10 mouse cellular contexts compared by ENCODE assay signal in genomic region chr5:134540881-134541280, GRCm38 (mm10). TPM values are rescaled to one million over a fixed set of nuclear protein-coding genes. Genes with fewer than 3 reads are reported as not detected.
DNase-seq lines count a peak whose midpoint lies in the region; ATAC-seq and TF ChIP-seq lines count a peak whose summit lies in the region.
"Had no signal": no experiment of that assay in that cellular context is flagged by ENCODE, and none has a peak within 500 bp of the region (broad histone marks: within the 10 kb centered on the region; RNA-seq: fewer than 3 reads in every experiment).

No protein-coding gene starts in this region.

- intact Hi-C loops in left cerebral cortex, postnatal 14 days (cut with DNase I), result no loop called here

- H3K27me3 ChIP-seq in neural tube, embryonic 13.5 days, result no peaks in the 10 kb centered on the region
- no peaks in the 10 kb centered on the region for H3K27me3 ChIP-seq in kidney, postnatal 0 days (ENCODE audit: insufficient read depth, low read length)
- H3K27me3 ChIP-seq in stomach, embryonic 15.5 days (replicated peaks), result no peaks in the 10 kb centered on the region

- 0 out of 2 replicates have a peak overlapping the region, but pooled peaks have one; percentile 28 for H3K27ac ChIP-seq in neural tube, embryonic 13.5 days (replicated peaks)
- H3K27ac ChIP-seq in kidney, postnatal 0 days, result peak overlapping the region; percentile 90
- peak overlapping the region; percentile 70 for H3K27ac ChIP-seq in stomach, embryonic 15.5 days

- 75% methylated on average over 6 of the region's 6 CpGs for WGBS in neural tube, embryonic 13.5 days
- WGBS in kidney, postnatal 0 days, result 66% methylated on average over 6 of the region's 6 CpGs
- 76% methylated on average over 6 of the region's 6 CpGs for WGBS in stomach, embryonic 15.5 days

- DNase-seq in neural tube, embryonic 10.5 days (ENCODE audit: extremely low spot score, low spot score), result no peak
- DNase-seq in gonadal fat pad, adult 2 months (ENCODE audit: low read depth), result peak; percentile 69
- DNase-seq in kidney, postnatal 0 days (ENCODE audit: low spot score), result no peak
- DNase-seq in left cerebral cortex, postnatal 14 days (ENCODE audit: low spot score in 2 of 2), result no peak
- no peak for DNase-seq in thymus, postnatal 25 days
- DNase-seq in layer of hippocampus, adult 8-10 months (ENCODE audit: low spot score in 2 of 2), result no peak

- peaks cover 43% of the 10 kb centered on the region for H3K36me3 ChIP-seq in neural tube, embryonic 13.5 days
- H3K36me3 ChIP-seq in kidney, postnatal 0 days (ENCODE audit: insufficient read depth, low read length), result 0 out of 2 replicates have a peak, but pooled peaks cover under 1% of the 10 kb centered on the region
- H3K36me3 ChIP-seq in stomach, embryonic 15.5 days, result no peaks in the 10 kb centered on the region

- TF ChIP-seq CTCF in kidney, postnatal 0 days (IDR thresholded peaks at IDR 0.05; ENCODE audit: low read depth), result no peak

- H3K4me1 ChIP-seq in neural tube, embryonic 13.5 days (replicated peaks), result peaks cover 52% of the 10 kb centered on the region
- peaks cover 29% of the 10 kb centered on the region; the same call in 1 of the 2 replicates for H3K4me1 ChIP-seq in kidney, postnatal 0 days (replicated peaks; ENCODE audit: insufficient read depth, low read length)
- H3K4me1 ChIP-seq in stomach, embryonic 15.5 days, result peaks cover 30% of the 10 kb centered on the region; the same call in 1 of the 2 replicates

- H3K9ac ChIP-seq in neural tube, embryonic 13.5 days, result no peak overlapping the region
- no peak overlapping the region for H3K9ac ChIP-seq in kidney, postnatal 0 days (ENCODE audit: low read depth, low read length)
- H3K9ac ChIP-seq in stomach, embryonic 15.5 days, result no peak overlapping the region

- H3K9me3 ChIP-seq in neural tube, embryonic 13.5 days, result no peaks in the 10 kb centered on the region
- H3K9me3 ChIP-seq in kidney, postnatal 0 days (replicated peaks; ENCODE audit: low read length), result no peaks in the 10 kb centered on the region
- H3K9me3 ChIP-seq in stomach, embryonic 15.5 days, result no peaks in the 10 kb centered on the region

- ATAC-seq in neural tube, embryonic 13.5 days (ENCODE audit: low read depth), result no peak
- ATAC-seq in kidney, postnatal 0 days (replicated peaks; ENCODE audit: low FRiP score, low read depth), result no peak
- no peak for ATAC-seq in stomach, embryonic 15.5 days (ENCODE audit: insufficient read depth, low FRiP score, low read depth)

- H3K4me3 ChIP-seq in neural tube, embryonic 13.5 days, result no peak overlapping the region
- H3K4me3 ChIP-seq in kidney, postnatal 0 days (replicated peaks; ENCODE audit: low read depth, low read length), result no peak overlapping the region
- no peak overlapping the region for H3K4me3 ChIP-seq in stomach, embryonic 15.5 days (replicated peaks)

- H3K4me2 ChIP-seq in neural tube, embryonic 13.5 days, result no peak overlapping the region
- H3K4me2 ChIP-seq in kidney, postnatal 0 days (ENCODE audit: low read length), result no peak overlapping the region
- no peak overlapping the region for H3K4me2 ChIP-seq in stomach, embryonic 15.5 days

RNA-seq across cellular contexts. Expression of gene Clip2, which starts 11.4 kb away (rescaled TPM):
- 11.9 and 12.6 TPM in 2 replicates for polyA plus RNA-seq in neural tube, embryonic 13.5 days (2015; fragmentation: Nextera tagmentation; extraction: Ambion mirVana)
- 12.8 and 14.6 TPM in 2 replicates for polyA plus RNA-seq in gonadal fat pad, adult 2 months (2012; rRNA removed)
- 3.3 TPM in 2 replicates for polyA plus RNA-seq in kidney, postnatal 0 days (2015; fragmentation: Nextera tagmentation; extraction: Ambion mirVana)
- 2.9 and 3.5 TPM in 2 replicates for polyA plus RNA-seq in stomach, embryonic 15.5 days (2015; fragmentation: Nextera tagmentation; extraction: Ambion mirVana)
- 100 to 1,000 TPM; 113 to 116 TPM for total RNA-seq in left cerebral cortex, postnatal 14 days (2021)
- total RNA-seq in layer of hippocampus, adult 8-10 months (2022), result 100 to 1,000 TPM in 2 of 4 experiments, 10 to 100 TPM in 2; 92.3 to 109 (median 102) TPM

RNA-seq across cellular contexts. Expression of gene Syna, which starts 19.1 kb away (rescaled TPM):
- polyA plus RNA-seq in neural tube, embryonic 13.5 days (2015; fragmentation: Nextera tagmentation; extraction: Ambion mirVana), result 0.31 and 0.85 TPM in 2 replicates
- 0.59 and 1.1 TPM in 2 replicates for polyA plus RNA-seq in gonadal fat pad, adult 2 months (2012; rRNA removed)
- 0.23 and 0.32 TPM in 2 replicates for polyA plus RNA-seq in kidney, postnatal 0 days (2015; fragmentation: Nextera tagmentation; extraction: Ambion mirVana)
- 0.09 and 0.10 TPM in 2 replicates for polyA plus RNA-seq in stomach, embryonic 15.5 days (2015; fragmentation: Nextera tagmentation; extraction: Ambion mirVana)
- total RNA-seq in left cerebral cortex, postnatal 14 days (2021), result under 1 TPM in 1 of 2 experiments, not detected in 1; 0.32 TPM
- total RNA-seq in layer of hippocampus, adult 8-10 months (2022), result 1 to 10 TPM; 3.3 to 4.4 (median 3.7) TPM
- total RNA-seq: gastrocnemius, postnatal 36 days; neutrophil, adult 5-6 weeks had no signal

RNA-seq across cellular contexts. Expression of gene Rfc2, which starts 40.3 kb away (rescaled TPM):
- polyA plus RNA-seq in neural tube, embryonic 13.5 days (2015; fragmentation: Nextera tagmentation; extraction: Ambion mirVana), result 184 and 214 TPM in 2 replicates
- polyA plus RNA-seq in gonadal fat pad, adult 2 months (2012; rRNA removed), result 49.8 and 58.1 TPM in 2 replicates
- polyA plus RNA-seq in kidney, postnatal 0 days (2015; fragmentation: Nextera tagmentation; extraction: Ambion mirVana), result 155 and 188 TPM in 2 replicates
- polyA plus RNA-seq in stomach, embryonic 15.5 days (2015; fragmentation: Nextera tagmentation; extraction: Ambion mirVana), result 257 and 262 TPM in 2 replicates
- total RNA-seq in left cerebral cortex, postnatal 14 days (2021), result 10 to 100 TPM; 69.1 to 70.0 TPM
- total RNA-seq in layer of hippocampus, adult 8-10 months (2022), result 10 to 100 TPM; 50.2 to 60.7 (median 55.7) TPM

Comparison
In these comparisons a context has a peak if more than half of its experiments do, and no peak if none do; other contexts are left out.
1. H3K27ac ChIP-seq: peak in every context shown above with its lines; median percentile 90 in kidney, postnatal 0 days; 70 in stomach, embryonic 15.5 days; 28 in neural tube, embryonic 13.5 days.